Mouse (Mus musculus): Measurements from ENCODE around the gene Smim7. TPM values are rescaled to one million over a fixed set of nuclear protein-coding genes. Genes with fewer than 3 reads are reported as not detected.

Smim7 gene
- polyA plus RNA-seq, 1 experiment from 2014 or later, result 123 TPM

- WGBS, result 93% methylated on average over 1 of the region's 1 CpGs
- H3K4me2 ChIP-seq, result no peak overlapping the region
- H3K9ac ChIP-seq, result no peak overlapping the region
- ATAC-seq (ENCODE audit: low FRiP score), result no peak
- no peaks in the 10 kb centered on the region for H3K4me1 ChIP-seq
- H3K27me3 ChIP-seq, result no peaks in the 10 kb centered on the region
- H3K4me3 ChIP-seq (replicated peaks), result no peak overlapping the region
- no peak overlapping the region for H3K27ac ChIP-seq
- no peaks in the 10 kb centered on the region for H3K9me3 ChIP-seq
- H3K36me3 ChIP-seq (replicated peaks), result no peaks in the 10 kb centered on the region; the same call in none of the 2 replicates
These were observed 38.8 kb downstream of the Smim7 start for GRCm38 (mm10) chr8:72532103-72532502.

- no peak for ATAC-seq (ENCODE audit: low FRiP score)
- no peaks in the 10 kb centered on the region for H3K9me3 ChIP-seq
These were observed 49.0 kb downstream of the Smim7 start for GRCm38 (mm10) chr8:72521888-72522287.

DNA sequence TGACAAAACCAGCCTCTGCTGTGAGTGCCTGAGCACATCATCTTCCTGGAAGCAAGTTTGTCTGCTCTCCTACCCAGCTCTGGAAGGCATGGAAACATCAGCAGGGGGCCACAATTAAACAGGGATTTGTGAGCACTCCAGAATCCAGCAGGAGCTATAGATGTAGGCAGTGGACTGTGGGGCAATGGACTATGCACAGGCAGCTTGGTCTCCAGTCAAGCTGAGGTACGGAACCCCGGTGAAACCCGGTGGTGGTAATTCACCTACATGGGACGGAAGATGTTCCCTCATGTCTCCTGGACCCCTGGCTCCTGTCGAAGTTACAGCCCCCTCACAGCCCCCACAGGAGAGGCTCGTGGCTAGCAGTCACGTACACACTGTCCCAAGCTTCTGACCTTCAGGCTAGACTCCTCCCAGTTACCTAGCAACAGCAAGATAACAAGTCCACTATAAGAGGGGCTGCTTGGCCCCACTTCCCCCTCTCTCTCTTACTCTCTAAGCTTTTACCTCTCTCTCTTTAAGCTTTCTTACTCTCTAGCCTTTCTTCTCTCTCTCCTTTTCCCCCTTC is 53.4 kb downstream of the Smim7 start:
- H3K27me3 ChIP-seq, result no peaks in the 10 kb centered on the region
- H3K36me3 ChIP-seq (replicated peaks), result no peaks in the 10 kb centered on the region
- no peak overlapping the region for H3K27ac ChIP-seq
- WGBS, result 71% methylated on average over 7 of the region's 7 CpGs
- no peak for ATAC-seq (ENCODE audit: low FRiP score)
- H3K4me2 ChIP-seq, result no peak overlapping the region
- H3K4me3 ChIP-seq (replicated peaks), result no peak overlapping the region
- H3K4me1 ChIP-seq, result peaks cover 5% of the 10 kb centered on the region
- no peaks in the 10 kb centered on the region for H3K9me3 ChIP-seq
- no peak overlapping the region for H3K9ac ChIP-seq

More at GRCm38 (mm10) chr8:72521888-72522287, 49.0 kb downstream of the Smim7 start:
- Histone ChIP-seq H3K4me1 (peaks cover 5% of the 10 kb centered on the region), H3K36me3 (replicated peaks) (peaks cover 5% of the 10 kb centered on the region; the same call in 1 of the 2 replicates), H3K4me2 (no peak overlapping the region), H3K9ac (no peak overlapping the region), H3K4me3 (replicated peaks) (no peak overlapping the region), H3K27ac (no peak overlapping the region), H3K27me3 (no peaks in the 10 kb centered on the region)

Small RNA genes within 50 kb of the gene (microRNA-seq; reads per million reads assigned to microRNA genes)
- not detected for gene Gm28019

Other genes starting within 250 kb of the Smim7 start
- 73.5 and 74.3 TPM in 2 replicates for gene Eps15l1, start 149.6 kb downstream of the Smim7 start, polyA plus RNA-seq (2016; fragmentation: Nextera tagmentation; extraction: Ambion mirVana)
- gene Calr3, start 127.2 kb downstream of the Smim7 start, polyA plus RNA-seq (2016; fragmentation: Nextera tagmentation; extraction: Ambion mirVana), result 1.1 and 1.6 TPM in 2 replicates
- 16.7 and 16.9 TPM in 2 replicates for gene 1700030K09Rik, start 127.2 kb downstream of the Smim7 start, polyA plus RNA-seq (2016; fragmentation: Nextera tagmentation; extraction: Ambion mirVana)
- gene Cherp, start 95.9 kb downstream of the Smim7 start, polyA plus RNA-seq (2016; fragmentation: Nextera tagmentation; extraction: Ambion mirVana), result 77.3 and 84.0 TPM in 2 replicates
- 16.4 and 21.2 TPM in 2 replicates for gene Slc35e1, start 78.5 kb downstream of the Smim7 start, polyA plus RNA-seq (2016; fragmentation: Nextera tagmentation; extraction: Ambion mirVana)
- gene Med26, start 22.8 kb downstream of the Smim7 start, polyA plus RNA-seq (2016; fragmentation: Nextera tagmentation; extraction: Ambion mirVana), result 20.2 and 20.8 TPM in 2 replicates
- gene Tmem38a, start 967 bp upstream of the Smim7 start, polyA plus RNA-seq (2016; fragmentation: Nextera tagmentation; extraction: Ambion mirVana), result 10.8 and 12.4 TPM in 2 replicates
- 0.29 and 0.81 TPM in 2 replicates for gene Nwd1, start 75.6 kb upstream of the Smim7 start, polyA plus RNA-seq (2016; fragmentation: Nextera tagmentation; extraction: Ambion mirVana)
- gene Sin3b, start 152.2 kb upstream of the Smim7 start, polyA plus RNA-seq (2016; fragmentation: Nextera tagmentation; extraction: Ambion mirVana), result 151 and 152 TPM in 2 replicates
- gene F2rl3, start 190.8 kb upstream of the Smim7 start, polyA plus RNA-seq (2016; fragmentation: Nextera tagmentation; extraction: Ambion mirVana), result 0.55 and 0.98 TPM in 2 replicates

Measured in forebrain, embryonic 12.5 days (tissue).